Mouse (Mus musculus) urinary bladder, postnatal 36 days (tissue): ENCODE data around the gene Pank2.
A peak's percentile ranks its signal among the peaks of the same experiment; 100 is the strongest.
"Not testable (repeated sequence)": the region's sequence is repeated elsewhere in the genome, so short reads cannot be mapped to it uniquely, and the experiment has no call there.

Experiments used
- DNase-seq, 2 experiments: peaks; one replicate each; pipeline ENCODE4 v3.0.0; 2022; ENCODE audit warnings: low spot score in 2 of 2, mixed read lengths in 1 of 2

The Pank2 gene

DNA sequence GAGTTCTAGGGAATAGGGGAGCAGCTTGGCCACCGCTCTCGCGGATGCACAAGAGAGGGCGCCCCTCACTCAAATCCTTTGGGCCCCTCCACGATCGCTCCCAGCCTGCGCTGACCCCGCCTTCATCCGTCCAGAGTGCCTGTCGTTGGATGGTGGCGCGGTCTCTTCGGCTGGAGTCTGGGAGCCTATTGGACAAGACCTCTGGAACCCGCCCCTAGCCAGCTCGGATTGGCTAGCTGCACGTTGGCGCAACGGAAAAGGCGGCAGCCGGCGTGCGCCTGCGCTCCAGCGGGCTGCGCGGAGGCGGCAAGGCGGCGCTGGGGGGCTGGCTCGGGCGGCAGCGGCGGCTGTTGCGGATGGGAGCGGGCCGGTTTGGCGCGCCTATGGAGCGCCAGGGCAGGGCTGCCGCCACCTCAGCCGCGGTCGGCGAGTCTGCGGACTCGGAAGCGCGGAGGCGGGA is at the start of gene Pank2:
Gene Pank2, plus strand, starts transcription at position 283 of the 460 bp plus-strand sequence.
- peak; percentile 92 to 97 for DNase-seq

DNA sequence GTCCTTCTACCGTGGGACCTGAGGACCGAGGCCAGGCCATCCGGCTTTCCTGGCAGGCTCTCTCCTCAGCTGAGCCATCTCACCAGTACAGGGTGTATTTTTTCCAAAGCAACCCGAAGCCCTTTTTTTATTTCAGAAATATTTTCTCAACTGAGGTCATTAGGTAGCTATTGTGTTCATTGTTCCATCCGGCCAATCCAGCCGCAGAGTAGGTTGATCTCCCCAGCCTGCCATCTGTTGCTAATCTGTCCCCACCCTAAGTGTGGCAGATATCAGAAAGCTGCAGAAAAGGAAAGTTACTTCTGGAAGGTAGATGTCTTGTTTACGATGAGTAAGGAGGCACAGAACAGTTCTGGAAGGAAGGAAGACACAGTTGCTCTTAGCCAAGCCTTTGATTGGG is 48.5 kb upstream of the Pank2 start:
- DNase-seq = no peak

DNA sequence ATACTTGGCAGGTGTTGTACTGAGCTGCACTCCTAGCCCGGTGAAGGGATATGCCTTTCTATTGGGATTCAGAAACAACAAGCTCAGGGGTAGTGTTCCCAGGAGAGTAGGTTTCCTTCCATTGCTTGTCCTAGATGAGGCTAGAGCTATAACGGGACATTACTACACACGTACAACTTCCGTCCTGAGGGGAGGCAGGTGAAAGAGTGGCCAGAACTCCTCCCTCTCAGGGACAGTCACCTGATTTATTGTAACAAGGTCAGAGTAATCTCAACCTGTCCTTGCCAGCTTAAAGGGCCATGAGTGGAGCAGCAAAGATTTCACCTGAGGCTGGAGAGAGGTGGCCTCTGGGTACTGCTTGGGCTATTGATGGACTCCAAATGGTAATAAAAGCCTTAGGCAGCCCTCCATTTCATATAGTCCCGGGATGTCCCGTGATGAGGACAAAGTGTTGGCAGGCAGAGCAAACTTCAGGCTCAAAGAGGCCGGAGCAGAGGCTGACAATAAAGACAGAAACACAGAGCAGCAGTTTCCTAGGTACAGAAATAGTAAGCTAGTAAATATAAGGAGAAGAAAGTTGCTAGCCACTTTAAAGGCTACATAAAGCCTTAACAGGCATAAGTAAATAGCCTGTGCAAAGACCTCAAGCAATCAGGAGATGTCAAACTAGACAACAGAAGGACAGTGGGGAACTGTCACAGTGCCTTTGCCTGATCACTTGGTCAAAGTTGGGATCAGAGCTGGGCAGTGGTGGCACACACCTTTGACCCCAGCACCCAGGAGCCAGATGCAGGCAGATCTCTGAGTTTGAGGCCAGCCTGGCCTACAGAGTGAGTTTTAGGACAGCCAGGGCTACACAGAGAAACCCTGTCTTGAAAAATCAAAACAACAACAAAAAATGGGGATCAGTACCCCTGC is 46.1 kb upstream of the Pank2 start:
- no peak for DNase-seq

DNA sequence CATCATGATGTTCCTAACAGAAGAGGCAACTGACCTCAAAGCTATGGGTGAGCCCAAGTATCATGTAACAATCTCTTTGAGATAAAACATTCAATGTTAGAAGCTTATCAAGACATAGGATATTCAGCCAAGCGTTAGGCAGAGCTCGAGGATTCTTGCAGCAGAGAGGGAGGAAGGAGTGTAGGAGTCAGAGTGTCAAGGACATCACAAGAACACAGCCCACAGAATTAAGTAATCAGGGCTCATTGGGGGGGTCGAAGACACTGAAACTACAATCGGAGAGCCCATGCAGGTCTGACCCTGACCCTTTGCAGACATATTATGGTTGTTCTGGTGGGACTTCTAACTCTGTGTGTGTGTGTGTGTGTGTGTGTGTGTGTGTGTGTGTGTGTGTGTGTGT is 42.3 kb upstream of the Pank2 start:
- no peak for DNase-seq

DNA sequence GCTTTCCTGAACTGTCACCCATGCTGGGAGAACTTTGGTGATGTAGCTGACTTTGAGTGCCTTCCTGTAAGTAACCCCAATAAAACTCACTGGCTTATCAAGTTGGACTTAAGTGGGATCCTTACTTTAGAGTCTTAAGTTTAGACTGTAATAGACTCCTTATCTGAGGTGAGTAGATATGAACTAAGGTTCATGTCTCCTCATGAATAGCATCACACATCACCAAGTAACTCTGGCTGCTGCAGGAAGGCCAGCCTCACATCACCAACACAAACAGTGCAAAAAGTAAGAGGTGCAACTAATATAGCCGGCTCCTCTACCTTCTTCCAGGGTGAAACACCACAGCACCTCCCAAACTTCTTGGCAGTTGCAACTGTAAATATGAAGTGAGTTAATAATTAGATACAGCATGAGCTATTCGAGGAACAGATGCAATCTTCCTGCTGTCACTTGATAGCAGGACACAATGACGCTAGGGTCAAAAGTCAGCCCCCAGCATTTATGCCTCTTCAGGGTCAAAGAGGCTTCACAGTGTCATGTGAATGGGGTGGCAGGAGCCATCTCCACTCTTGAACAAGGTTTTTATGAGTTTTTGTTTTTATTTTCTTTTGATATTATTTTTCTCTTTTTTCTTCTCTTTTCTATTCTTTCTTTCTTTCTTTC is 40.3 kb upstream of the Pank2 start:
- DNase-seq = no peak

DNA sequence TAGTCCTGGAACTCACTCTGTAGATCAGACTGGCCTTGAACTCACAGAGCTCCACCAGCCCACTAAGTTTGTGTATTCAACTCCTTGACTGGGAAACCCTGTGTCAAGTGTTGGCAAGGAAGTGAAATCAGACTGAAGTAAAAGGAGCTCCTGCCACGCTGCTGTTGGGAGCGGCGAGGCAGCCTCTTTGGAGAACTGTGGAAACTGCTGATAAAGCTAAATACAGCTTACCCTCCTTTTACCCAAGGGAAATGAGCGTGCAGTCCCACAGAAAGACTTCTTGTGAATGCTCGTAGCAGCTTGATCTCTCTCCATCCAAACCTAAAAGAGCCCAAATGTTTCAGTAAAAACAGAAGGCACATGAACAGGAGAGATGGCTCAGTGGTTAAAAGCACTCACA is 39.7 kb upstream of the Pank2 start:
- no peak for DNase-seq

DNA sequence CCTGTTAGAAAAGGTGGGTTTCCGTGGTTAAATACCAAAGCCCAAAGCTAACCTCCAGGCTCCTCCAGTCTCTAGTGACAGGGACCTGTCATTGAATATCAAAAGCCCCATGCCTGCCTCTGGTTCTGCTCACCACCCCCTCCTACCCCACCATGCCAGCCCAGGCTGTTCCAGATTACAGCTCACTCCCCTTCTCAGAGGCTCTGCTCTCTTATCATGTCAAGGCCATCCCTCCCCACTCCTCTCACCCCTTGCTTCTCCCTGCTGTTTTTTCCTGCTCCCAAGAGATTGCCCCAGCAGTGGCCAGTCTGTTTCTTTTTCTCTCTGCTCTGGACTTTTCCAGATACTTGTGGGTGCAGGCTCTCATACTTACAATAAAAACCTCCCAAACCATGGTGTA is 38.7 kb upstream of the Pank2 start:
- no peak for DNase-seq

DNA sequence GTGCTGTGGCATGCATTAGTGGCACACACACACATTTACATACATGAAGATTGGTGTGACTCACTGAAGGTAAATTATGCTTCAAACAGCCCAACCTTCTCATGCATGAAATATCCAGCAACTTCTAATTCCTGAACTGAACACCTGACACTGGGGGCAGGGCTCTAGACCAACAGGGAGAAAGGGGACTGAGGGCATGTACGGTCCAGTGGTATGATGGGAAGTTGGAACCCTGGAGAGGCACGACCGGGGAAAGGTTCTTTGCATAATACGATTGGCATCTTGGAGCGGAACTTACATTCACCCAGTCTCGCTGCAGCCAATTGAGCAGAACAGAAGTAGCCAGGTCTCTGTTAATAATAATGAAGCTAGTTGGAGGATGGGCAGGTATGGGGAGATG is 37.1 kb upstream of the Pank2 start:
- no peak for DNase-seq

DNA sequence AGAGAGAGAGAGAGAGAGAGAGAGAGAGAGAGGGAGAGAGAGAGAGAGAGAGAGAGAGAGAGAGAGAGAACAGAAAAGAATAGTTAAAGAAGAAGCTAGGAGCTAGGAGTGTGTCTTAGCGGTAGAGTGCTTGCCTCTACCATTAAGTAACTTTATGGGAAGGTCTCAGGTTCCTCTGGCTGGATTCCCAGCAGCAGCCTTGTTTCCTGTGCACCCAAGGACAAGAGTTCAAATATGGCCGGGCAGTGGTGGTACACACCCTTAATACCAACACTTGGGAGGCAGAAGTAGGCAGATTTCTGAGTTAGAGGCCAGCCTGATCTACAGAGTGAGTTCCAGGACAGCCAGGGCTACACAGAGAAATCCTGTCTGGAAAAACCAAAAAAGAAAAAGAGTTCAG is 35.6 kb upstream of the Pank2 start:
- not testable (repeated sequence) for DNase-seq

DNA sequence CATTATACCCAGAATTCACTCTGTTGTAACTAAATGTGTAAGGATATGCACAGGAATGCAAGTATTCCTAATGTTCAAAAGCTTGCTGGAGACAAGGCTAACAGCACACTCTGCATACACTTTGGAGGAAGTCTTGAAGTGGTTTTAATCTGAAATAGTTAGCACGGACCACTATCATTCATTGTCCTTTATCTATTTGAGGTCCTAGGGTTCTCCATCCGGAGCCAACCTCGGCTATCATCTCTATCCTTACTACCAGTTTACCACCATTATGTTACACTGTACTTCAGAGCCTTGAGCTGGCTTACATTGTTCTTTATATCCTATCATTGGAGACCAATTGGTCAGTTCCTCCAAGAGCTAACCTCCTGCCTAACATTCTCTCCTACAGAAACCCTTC is 35.1 kb upstream of the Pank2 start:
- no peak for DNase-seq

DNA sequence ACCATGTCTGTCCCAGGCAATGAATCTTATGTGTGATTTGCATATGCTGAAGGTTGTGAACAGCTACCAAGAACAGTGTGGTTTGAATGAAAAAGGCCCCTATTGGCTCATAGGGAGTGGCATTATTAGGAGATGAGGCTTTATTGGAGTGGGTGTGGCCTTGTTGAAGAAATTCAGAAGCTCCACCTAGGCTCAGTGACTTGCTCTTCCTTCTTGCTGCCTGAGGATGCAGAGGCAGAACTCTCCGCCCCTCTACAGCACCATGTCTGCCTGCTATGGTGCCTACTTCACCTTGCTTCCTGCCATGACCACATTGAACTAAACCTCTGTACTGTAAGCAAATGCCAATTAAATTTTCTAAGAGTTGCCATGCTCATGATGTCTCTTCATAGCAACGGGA is 29.7 kb upstream of the Pank2 start:
- DNase-seq = no peak

DNA sequence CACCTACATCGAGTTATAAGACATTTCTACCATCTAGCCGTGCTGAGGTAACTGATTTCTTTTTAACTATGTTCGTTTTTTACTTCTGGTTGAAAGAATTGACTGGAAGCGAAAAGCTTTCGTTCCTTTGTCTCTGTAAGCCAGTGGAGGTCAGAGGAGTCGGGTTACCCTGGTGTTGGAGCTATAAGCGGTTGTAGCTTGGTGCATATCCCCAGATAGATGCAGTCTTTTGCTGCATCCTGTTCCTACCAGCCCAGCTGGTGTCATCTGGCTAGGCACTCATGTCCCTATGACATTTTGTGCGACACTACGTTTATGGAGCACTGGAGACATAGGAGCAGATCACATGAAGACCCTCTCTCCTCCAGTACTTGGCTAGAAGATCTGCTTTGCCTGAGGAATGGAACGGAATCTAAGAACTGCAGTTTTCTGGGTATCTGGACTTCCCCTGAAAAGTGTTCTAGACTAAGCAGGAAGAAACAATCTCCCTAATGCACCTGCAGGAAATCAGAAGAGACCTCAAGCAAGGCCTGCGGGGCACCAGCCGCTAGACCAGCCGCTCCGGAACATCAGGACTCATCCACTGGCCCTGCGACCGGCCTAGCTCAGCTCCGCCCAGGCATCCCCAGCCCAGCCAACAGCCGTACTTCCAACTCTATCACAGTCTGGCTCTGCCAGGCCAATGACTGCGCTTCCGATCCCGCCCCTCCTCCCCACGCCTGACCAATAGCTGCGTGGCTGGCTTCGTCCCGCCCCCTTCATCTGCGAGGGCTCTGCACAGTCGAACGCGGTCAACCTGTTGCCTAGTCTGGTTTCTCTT is 28.8 kb upstream of the Pank2 start, which contains the start of gene Mavs:
Gene Mavs, plus strand, starts transcription at position 757 of the 820 bp plus-strand sequence.
- peak; percentile 94 to 97 for DNase-seq

DNA sequence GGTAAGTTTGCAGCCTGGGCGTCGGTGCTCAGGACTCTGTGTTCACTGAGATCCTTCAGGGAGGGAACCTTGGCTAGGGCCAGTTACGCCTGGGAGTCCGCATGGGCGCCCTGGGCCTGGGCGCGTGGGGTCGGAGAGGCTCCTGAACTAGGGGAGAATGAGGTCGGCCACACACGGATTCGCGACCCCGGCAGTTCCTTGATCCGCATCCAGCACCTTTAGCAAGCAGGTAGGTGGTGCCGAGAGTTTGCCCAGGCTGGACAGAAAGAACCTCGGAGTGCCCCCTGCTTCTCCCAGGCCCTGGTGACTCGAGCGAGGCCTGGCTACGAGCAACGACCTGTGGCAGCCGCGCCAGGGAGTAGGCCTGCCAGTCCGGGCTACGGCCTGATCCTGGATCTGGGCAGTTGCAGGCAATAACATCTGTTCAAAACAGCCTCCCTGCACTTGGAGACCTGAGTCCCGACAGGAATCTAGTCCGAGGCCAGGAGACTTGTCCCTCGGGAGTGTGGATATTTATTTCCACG is 28.1 kb upstream of the Pank2 start:
- no peak for DNase-seq

DNA sequence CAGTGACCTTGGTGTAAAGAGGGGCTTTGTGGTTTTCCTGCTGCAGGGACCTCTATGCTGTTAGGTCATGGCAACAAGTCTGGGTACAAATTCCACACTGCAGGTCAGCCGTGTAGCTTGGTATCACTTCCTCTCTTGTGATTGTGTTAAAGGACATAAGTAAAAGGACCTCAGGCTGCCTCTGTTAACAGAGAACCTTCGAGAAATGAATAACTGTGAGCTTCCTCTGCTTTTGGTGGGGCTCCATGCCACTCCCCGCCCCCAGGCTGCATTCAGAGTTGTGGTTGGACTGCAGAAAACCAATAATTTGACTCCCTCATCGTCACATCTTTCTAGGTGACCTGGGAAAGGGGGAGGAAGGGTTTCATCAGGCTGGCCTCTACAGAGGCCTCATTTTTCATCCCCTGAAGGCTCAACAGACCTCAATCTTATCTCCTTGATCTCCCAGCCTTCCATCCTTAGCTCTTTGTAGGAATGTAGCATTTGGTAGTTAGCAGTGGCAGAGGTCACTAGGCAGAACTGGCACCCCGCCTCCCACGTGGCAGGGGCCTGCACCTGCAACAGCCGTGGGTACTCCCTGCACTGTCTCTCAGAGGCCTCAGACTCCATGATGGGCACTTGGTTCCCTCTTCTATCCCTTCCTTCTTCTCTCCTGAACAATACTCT is 27.2 kb upstream of the Pank2 start:
- DNase-seq = no peak

DNA sequence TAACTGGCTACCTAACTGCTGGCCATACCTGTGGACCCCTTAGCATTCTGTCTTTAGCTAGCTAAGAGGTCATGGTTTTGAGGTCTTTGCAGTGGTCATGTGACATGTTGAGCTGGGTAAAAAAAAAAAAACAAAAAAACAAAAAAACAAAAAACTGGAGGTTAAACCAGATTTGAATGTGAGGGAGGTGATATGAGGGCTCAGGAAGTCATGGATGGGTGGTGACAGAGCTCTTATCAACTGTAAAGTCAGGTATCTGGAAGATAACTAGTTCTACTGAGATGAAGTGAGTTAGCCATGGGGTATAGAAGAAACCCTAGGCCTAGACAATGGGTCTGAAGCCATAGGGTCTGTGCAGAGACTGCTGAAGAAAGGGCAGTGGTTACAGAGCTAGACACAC is 20.1 kb upstream of the Pank2 start:
- DNase-seq = no peak

DNA sequence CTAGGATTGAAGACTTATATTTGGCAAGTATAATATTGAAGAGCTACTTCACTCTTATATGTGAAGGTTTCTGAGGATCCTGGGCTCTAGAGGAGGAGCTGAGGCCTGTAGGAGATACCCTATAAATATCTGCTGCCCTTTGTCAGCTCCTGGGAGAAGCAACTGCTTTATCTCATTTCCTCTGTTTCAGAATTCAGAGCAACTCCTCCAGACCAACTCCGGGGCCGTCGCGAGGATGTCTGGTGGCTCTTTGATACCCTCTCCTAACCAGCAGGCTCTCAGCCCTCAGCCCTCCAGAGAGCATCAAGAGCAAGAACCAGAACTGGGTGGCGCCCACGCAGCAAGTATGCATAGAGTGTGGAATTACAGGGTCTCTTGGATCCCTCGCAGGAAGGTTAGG is 19.4 kb upstream of the Pank2 start:
- DNase-seq = no peak

DNA sequence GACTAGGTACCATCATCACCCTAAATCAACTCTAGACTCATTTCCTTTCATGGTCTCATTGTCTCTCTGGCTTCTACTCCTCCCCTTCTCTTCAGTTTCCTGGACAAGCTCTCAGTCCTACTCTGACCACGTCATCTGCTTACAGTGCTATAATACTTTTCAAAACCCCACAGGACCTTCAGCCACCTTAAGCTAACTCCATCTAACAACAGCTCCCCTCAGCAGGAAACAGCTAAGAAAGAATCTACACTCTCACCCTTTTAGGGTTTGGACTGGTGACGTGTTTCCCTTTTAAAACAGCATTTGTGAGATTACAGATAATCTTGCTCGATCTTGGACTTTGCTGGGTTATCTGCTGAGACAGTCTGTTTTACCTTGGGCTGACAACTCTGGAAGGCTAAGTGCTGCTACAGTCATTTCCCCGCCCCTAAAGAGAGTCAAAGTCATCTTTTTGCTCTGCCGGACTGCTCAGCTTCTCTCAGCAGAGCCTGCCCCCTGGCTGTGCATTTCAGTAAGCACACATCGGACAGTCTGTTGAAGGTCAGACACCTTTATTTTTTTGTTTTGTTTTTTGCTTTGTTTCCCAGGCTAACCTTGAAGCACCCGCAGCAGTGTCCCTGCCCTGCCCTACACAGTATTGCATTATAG is 8.5 kb upstream of the Pank2 start:
- peak; percentile 35 to 69 for DNase-seq

DNA sequence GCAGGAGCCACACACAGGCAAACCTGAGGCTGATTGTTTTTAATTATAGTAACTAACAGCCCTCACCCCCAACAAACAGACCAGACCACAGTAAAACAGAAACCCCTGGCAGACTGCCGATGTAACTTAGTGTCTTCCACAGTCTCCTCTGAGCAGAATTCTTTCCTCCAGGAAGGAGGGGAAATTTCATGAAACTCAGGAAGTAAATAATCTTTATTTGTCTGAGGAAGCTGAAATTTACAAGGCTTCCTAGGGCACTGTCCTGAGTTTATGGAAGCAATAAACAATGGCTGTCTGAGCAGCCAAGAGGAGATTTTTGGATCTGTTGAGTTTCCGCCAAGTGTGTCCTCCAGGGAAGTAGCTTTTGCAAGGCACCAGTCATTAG is 8.0 kb upstream of the Pank2 start:
- no peak for DNase-seq

DNA sequence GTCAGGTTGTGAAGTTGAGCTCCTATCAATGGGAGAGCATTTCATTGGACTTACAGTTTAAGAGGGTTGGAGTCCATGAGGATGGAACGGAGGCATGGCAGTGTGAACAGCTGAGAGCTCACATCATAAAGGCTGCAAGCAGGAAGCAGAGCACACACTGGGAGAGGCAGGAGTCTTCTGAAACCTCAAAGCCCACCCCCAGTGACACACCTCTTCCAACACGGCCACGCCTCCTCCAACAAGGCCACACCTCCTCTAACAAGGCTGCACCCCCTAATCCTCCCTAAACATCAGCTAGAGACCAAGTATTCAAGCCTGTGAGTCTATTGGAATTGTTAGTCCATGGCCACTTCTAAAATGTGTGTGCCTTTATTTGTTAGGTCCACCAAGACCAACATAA is 6.6 kb upstream of the Pank2 start:
- no peak for DNase-seq

DNA sequence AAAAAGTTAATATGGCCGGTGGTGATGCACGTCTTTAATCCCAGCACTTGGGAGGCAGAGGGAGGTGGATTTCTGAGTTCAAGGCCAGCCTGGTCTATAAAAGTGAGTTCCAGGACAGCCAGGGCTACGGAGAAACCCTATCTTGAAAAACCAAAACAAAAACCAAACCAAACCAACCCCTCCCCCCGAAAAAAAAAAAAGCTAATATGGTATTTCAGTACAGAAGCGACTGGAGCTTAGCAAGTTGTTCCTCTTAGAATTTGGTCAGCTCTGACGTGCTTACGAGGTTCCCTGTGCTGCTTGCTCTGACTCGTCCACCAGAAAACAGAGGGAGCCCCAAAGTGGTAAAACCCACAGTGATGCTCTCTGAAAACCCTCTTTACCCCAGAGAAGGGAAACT is 3.6 kb upstream of the Pank2 start:
- DNase-seq = no peak
